Mouse (Mus musculus) left cerebral cortex, adult 9 months (tissue): Measurements from ENCODE around the gene Nme4.

Source experiments
- DNase-seq, 2 experiments: peaks; one replicate each; pipeline ENCODE4 v3.0.0; 2022; ENCODE audit warnings: low spot score in 2 of 2

Gene Nme4

GRCm38 (mm10) chr17:26066488-26067020 is 28.8 kb downstream of the Nme4 start:
- DNase-seq = no peak

- no peak for DNase-seq
These were observed 30.5 kb downstream of the Nme4 start for GRCm38 (mm10) chr17:26064916-26065315.

GRCm38 (mm10) chr17:26057787-26058567 is 37.4 kb downstream of the Nme4 start:
- no peak for DNase-seq

GRCm38 (mm10) chr17:26057278-26057677 is 38.1 kb downstream of the Nme4 start:
- peak in 1 of 2 experiments; percentile 52 for DNase-seq

GRCm38 (mm10) chr17:26055164-26055563 is 40.2 kb downstream of the Nme4 start:
- DNase-seq = no peak

GRCm38 (mm10) chr17:26054133-26054845 is 41.1 kb downstream of the Nme4 start:
- DNase-seq = no peak

GRCm38 (mm10) chr17:26052706-26053105 is 42.7 kb downstream of the Nme4 start:
- no peak for DNase-seq

GRCm38 (mm10) chr17:26052074-26052473 is 43.3 kb downstream of the Nme4 start:
- DNase-seq = no peak

- no peak for DNase-seq
These were observed 47.3 kb downstream of the Nme4 start for GRCm38 (mm10) chr17:26048118-26048517.

- DNase-seq = no peak
These were observed 49.0 kb downstream of the Nme4 start for GRCm38 (mm10) chr17:26046253-26046997.

GRCm38 (mm10) chr17:26045285-26045684 is 50.1 kb downstream of the Nme4 start:
- no peak for DNase-seq

- DNase-seq = peak in 1 of 2 experiments; percentile 85
These were observed 52.2 kb downstream of the Nme4 start for GRCm38 (mm10) chr17:26043249-26043636.

- no peak for DNase-seq
These were observed 52.7 kb downstream of the Nme4 start for GRCm38 (mm10) chr17:26042599-26043248.
